Mouse (Mus musculus): Measurements from ENCODE around the gene Tnfrsf14.

Tnfrsf14 gene

DNA sequence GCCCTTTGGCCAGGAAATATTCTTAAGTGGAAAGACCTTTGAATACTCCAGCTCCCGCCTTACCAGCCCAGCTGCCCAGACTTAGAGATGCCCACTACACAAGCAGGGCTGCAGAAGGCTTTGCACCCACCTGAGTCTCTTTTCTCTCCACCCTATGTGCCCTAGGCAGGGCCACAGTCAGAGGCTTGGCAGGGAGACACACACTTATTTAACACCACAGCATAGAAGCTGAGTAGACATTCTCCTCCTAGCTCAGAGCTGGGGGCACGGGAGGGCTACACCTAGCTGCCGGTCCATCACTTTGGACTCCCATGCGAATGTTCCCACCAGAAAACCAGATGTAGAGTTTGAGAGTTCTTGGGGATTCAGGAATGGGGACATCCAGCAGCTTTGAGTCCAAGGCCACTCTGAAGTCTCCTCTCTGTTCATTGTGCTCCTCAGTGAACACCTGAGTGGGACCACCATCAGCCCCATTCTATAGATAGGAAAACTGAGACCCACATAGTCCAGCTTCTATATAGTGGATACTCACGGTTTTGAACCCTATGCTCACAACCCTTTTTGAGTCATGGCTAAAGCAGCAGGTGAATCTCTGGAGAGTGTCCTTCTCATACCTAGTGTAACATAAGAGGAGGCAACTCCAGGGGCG, 20.7 kb upstream of the Tnfrsf14 start:
- no peak for DNase-seq (ENCODE audit: low read depth, low spot score)

DNA sequence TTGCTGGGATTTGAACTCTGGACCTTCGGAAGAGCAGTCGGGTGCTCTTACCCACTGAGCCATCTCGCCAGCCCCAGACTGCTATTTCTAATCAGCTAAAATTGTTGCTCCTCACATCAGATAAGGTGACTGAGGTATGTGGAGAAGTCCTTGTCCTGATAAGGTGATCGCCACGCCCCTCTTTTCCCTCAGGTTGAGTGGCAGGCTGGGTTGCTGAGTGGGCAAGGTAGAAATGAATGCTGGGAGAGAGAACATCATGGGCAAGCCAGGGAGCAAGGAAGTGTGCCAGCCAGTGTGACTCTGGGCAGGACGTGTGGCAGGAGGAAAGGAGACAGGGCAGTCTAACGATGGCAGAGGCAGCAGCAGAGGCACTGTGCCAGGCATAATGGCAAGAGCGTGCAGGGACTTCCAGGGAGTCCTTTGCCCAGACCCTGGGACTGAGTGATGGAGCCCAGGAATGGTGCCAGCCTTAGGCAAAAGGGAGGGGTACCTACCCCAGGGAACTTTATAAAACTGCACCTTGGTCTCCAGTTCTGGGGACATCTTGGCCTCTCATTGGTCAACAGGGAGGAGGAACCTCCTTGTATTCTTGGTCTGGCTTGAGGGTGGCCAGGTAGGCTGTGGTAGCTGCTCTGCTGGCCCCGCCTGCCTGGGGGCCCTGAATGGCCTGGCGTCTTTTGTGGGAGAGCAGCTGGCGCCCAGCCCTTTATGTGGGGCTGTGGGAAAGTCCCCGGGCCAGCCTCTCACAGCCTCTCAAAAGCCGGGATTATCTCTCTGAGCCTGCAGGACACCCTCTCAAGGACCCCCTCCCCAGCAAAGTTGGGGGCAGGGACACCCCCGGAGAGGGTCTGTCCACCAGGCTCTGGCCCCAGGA, 19.9 kb upstream of the Tnfrsf14 start:
- DNase-seq (ENCODE audit: low read depth, low spot score): no peak

DNA sequence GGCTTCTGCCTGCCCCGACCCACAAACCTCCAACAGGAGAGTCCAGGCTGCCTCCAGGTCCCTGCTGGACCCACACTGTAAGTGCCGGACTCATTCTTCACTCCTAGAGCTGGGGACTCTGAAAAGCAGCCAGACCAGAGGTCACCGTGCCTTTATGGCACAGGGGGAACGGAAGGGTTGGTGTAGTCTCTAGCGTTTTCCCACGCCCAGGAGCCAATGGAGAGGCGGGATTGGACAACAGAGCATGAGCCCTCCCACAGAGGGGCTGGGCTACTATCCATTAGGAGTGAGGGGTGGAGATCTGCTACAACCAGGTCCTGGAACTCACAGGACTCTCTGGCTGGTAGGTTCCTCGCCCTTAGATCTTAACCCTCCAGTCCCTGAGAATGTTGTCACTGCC, 18.0 kb upstream of the Tnfrsf14 start:
- no peak for DNase-seq (ENCODE audit: low read depth, low spot score)

DNA sequence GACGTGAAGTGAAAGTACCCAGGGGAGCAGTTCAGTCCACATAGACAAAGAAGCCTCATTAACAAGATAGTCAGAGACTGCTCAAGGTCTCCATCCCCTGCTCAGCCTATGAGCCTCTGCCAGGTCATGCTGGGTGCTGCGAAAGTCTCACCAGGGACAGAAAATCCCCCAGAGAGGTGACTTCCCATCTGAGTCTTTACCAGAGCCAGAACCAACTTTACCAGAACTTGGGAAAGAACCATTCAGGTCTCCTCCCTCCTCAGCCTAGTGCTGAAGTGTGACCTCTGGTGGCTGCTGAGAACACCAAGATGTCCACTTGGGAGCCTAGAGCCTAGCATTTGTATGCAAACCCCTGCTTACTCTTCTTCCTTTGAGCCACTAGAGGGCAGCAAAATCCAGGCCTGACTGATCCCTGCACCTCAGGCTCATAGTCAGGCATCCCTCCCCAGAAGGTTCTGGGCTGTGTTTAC, 15.8 kb upstream of the Tnfrsf14 start:
- peak; percentile 93 for DNase-seq (ENCODE audit: low read depth, low spot score)

DNA sequence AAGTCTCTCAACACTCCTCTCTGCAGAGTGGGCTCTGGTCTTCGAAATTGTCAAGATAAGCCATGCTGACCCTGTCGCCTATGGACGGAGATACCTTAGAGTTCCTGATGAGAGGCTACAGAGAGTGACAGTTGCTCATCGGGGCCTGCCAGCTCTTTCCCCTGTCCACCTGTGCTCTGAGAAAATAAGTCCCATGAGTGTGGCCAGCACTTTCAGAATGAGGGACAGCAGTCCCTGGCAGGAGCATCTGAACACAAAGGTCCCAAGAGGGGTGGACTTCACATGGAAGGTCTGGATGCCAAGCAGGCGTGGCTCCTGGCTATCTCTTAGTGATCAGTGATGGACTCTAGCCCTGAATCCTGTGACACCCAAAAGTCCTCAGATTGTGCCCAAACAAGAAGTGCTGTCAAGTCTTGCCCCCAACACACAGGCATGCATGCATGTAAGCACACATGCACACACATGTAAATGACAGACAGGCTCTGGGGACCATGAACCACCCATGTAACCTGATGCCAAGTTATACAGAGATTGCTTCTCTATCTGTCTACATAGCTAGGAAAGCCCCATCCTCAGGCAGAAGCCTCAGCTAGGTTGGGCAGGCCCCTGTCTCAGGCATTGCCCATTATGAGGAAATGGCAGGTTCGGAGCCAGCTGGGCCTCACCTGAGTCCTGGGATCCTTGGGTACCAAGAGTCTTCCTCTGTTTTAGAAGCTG, 15.1 kb upstream of the Tnfrsf14 start:
- DNase-seq (ENCODE audit: low read depth, low spot score): no peak

DNA sequence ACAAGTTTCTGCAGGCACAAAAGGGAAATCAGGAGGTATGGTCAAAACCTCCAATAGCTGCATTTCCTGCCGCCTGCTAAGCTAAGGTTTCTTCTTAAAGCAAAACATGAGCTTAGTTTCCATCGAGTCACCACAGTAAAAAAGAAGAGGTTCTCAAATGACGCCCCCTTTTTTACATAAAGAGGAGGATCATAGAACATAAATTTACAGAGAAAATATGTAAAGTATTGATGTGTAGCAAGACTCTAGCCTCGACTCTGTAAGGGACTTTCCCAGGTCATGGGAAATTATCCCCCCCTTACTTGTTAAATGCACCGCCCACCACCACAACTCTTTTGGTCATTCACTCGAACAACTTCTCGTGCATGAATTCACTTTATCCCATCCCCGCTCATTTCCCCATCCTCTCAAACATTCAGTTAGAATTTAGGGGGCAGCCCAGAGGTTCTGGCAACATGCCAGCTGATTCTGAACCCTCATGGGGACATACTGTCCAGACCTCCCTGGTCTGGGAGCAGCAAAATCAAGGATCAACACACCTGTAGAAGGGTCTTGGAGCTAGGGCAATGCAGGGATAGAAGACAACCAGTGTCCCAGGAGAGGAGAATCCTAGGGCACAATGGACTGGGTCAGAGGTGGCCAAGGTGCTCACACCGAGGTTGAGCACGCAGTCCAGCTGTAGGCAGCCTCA, 14.4 kb upstream of the Tnfrsf14 start:
- peak; percentile 83 for DNase-seq (ENCODE audit: low read depth, low spot score)

DNA sequence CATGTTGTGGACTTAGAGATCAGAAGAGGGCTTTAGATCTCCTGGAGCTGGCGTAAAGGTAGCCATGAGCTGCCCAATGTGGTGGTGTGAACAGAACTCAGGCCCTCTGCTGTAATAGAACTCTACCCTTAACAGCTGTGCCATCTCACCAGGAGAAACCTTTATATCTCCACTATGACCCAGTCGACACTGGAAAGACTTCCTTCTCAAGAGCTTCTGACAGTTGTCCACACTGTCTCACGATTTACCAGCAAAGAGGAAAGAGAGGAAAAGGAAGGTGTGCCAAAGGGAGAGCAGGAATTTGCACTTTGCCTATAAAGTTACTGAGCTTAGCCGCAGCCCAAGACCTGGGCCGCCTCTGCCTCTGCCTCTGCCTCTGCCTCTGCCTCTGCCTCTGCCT, 13.5 kb upstream of the Tnfrsf14 start:
- DNase-seq (ENCODE audit: low read depth, low spot score): peak; percentile 67

DNA sequence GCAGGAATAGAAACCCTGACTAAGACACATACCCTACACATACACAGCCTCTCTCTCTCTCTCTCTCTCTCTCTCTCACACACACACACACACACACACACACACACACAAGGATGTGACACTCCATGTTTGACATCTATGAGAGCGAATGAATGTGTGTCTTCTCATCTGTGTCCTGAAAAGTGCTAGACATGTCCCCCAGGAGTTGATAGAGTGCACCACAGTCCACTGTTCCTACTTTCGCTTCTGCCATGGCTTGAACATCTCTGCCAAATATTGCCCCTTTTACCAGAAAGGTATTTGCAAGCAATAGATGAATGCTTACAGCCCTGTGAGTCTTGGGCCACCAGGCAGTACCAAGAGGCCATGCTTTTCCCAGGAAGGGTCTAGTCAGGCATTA, 11.8 kb upstream of the Tnfrsf14 start:
- peak; percentile 47 for DNase-seq (ENCODE audit: low read depth, low spot score)

DNA sequence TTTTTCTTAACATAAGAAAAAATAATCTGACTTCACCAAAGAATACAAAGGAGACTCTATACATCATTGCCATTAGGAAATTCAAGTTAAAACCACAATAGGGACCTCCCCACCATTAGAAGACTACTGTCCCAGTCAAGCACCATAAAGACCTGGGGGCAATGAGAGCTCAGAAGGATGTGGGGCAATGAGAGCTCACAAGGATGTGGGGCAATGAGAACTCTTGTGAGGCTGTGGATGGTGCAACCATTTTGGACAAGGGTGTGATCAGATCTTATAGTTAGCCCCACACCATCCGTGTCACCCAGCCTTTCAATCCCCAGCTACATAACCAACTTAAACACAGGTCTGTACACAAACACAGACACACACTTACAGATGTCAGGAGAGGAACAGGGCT, 9.4 kb upstream of the Tnfrsf14 start:
- DNase-seq (ENCODE audit: low read depth, low spot score): no peak

DNA sequence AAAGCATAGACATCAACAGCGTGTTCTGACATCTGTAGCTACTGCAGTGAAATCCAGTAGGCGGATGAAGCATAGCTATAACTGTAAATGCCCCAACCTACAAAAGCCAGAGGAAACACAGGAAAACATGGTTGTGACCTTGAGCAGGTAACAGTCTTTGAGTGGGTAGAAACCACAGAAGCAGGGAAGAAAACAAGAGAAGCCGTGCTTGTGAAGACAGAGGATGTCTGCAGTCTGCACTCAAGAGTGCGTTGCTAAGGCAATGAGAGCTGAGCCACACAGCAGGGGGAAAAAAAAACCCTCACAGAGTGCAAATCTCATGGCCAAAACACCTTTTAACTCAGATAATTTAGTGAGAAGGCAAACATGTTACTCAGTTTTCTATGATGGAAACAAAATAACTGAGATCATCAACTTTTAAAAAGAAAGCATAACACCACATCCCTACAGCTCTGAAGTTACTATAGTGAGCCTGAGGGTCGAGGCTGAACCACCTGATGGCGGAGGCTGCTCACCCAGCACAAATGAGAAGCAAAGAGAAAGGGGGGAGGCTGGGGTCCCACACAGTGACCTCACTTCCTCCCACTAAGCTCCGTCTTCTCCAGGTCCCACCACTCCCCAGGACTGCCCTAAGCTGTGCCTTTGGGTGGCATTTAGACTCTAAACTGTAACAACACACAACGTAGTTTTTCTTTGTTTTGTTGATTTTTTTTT, 8.3 kb upstream of the Tnfrsf14 start:
- DNase-seq (ENCODE audit: low read depth, low spot score): no peak

DNA sequence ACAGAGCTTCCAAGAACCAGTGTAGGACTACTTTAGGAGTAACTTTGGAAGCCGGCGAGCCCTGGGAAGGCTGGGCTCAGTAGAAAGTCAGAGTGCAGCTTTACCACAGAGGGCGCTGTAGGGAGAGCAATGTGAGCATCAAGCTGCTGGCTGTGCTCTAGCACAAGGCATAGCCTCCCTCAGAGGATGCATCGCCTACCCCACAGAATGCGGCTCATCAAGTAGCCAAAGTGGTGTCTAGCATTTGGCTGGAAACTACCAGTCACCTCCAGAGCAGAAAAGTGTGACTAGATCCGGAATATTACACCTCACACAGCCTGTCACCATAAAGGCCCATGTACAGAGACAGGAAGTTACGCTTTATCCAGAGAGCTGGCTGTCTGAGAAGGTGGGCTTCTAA, 7.4 kb upstream of the Tnfrsf14 start:
- DNase-seq (ENCODE audit: low read depth, low spot score): peak; percentile 34

DNA sequence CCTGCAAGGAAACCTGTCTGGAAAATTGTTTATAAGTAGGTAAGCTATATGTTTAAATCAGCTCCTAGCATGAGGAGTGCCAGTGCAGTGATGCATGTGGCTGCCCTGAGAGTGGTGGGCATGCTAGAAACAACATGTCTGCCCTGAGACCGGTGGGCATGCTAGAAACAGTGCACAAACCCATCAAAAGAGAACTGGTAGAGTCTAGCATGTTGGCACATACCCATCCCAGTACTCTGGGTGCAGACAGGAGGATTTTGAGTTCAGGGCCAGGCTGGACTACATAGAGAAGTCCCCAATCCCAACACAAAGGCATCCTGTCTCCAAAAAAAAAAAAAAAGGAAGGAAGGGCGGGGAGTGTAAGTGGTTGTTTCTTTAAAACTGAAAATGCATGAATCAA, 6.4 kb upstream of the Tnfrsf14 start:
- no peak for DNase-seq (ENCODE audit: low read depth, low spot score)

DNA sequence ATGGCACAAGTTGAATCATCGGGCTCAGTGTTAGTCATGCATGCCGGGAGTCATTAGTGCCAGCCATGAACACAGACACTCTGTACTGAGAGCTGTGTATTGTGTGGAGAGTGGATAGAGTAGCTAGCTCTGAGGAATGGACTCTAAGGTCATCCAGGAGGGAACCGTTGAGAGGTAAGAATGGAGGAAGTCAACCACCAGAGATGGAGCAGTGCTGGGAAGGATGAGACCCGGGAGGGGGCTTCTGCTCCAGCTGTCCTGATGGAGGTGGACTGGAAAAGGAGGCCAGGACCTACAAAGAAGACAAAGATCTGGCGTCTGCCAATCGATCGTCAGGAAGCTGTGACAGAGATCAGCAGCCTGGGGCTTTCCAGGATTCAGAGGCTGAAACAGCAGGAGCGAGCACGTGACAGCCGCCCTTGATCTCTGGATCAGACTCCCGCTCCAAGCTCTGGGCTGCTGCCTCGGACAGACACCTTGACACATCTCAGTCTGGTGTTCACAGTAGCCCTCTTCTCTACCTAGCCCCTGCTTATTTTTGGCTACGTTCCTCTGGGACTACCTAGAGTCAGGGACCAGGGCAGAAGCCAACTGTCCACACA, 5.0 kb upstream of the Tnfrsf14 start:
- DNase-seq (ENCODE audit: low read depth, low spot score): no peak

DNA sequence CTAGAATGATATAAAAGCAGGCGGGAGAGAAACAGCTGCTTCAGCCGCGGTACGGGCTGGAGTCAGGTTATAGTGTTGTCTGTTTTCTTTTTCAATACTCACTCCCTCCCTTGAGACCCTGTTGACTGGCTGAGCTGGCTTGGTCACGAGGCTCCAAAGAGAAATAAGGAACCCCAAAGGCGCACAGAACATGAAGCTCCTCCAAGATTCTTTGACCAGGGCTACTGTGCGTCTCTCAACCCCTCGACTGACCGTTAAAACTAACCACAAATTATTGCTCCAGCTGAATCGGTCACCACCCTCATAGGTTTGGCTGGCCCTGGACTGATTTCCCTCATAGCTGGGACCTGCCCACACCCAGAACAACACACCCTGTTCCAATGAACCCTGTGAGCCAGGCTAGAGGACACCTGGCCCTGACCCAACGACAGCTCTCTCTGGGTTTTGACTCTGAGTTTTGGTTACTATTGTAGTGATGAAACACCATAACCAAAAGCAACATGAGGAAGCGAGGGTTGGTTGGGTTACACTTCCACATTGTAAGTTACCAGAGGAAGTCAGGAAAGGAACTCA, 811 bp upstream of the Tnfrsf14 start:
- DNase-seq (ENCODE audit: low read depth, low spot score): peak; percentile 84

DNA sequence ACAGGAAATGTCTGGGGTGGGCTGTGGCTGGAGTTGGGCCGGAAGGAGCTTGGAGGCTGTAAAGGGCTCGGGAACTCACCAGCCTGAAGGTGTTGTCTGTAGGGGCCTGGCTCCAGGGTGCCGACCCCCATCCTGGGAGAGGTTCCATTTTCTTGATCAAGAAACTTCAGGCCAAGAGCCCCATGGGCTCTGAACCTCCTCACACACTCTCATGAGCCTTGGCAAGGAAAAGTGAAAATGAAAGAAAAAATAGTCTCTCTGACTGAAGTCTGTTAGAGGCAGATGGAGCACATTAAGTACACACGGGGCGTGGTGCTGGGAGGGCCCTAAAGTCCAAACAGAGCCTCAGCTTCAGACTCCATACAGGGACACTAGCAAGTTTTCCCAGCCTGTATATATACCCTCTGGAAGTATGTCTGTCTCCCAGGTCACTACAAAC, 445 bp downstream of the Tnfrsf14 start:
- peak; percentile 84 for DNase-seq (ENCODE audit: low read depth, low spot score)

DNA sequence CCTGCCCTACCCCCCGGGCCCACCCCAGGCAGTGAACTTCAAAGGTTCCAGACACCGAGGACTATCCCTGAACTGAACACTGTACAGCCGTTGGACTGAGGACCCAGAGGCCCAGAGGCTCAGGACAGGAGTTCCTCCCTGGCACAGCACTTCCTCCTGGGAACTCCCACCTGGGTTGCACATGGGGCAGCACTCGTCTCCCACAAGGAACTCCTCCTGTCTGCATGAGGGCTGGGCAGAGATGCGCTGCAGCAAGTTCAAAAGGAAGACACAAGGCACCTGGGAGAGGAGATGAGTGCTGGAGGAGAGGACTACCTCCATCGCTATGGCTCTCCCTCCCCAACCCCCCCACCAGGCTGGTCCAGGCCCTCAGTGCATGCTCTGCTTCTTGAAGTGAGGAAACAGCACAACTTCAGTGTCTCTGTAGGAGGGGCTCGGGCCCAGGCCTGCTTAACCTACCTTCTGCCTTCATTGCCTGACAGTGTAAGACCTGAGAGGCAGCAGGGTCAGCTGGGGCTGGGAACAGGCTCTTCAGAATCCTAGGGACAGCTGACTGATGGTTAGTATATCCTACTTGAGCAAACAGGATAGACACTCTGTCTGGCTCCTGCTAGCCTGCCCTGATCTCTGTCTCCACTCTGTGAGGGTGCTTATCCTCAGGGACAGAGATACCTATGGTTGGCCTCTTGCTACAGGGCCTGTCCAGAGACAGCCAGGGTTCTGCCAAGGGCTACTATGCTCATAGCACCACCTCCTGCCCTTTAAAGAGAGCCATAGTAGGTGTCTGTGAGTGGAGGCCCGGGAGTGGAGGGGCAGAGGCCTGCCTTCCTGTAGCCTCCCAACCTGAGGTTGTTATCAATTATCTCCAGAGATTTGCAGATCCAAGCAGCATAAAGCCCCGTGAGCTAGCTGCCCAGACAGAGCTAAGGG, 1.1 kb downstream of the Tnfrsf14 start:
- peak; percentile 67 for DNase-seq (ENCODE audit: low read depth, low spot score)

DNA sequence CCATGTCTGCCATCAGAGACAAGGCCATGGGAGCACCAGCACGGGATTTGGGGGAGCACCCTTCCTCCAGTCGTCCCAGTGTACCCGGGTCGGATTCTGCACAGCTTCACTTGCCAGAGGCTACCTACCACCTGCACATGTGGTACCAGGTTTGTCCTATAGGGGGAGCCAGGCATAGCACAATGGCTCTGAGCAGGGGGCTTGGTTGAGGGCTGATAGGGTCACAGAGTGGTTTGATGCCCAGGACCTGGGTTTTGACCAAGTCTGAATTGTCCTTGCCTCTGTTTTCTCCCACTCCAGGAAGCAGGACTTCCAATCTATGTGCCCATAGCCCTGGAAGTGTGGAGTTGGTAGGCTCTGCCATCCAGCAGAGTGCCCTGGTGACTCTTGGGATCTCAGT, 3.0 kb downstream of the Tnfrsf14 start:
- DNase-seq (ENCODE audit: low read depth, low spot score): peak; percentile 68

DNA sequence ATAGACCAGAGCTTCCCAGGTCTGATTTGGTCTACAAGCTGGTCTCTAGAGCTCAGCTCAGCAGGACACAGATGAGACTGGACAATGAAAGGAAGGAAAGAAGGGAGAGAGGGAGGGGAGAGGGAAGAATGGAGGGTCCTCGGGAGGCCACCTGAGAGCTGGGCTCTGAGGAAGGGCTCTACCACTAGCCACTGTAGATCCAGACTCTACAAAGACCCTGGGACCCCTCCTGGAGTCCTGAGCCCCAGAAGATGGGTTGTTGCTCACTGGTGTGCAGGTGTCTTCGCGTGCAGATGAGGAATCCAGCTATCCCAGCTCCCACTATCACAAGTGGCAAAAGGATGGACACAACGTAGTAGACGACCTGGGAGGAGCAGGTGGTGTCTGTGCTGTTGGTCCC, 5.4 kb downstream of the Tnfrsf14 start:
- no peak for DNase-seq (ENCODE audit: low read depth, low spot score)

DNA sequence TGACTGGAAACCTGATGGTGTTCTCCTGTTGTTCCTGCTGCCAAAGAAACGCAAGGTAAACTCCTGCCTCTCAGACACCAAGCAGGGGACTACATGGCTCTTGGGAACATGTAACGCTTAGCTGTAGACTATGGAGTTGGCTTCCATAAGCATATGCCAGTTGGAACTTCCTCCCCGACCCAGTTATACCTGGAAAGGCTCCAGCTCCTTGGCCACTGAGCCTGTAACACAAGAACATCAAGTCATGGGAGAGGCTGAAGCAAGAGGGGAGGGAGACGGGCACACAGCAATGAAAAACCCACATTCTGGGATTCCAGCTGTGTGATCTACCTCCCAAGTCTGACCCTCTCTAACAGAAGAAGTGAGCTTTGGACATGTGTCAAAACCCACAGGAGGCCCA, 6.1 kb downstream of the Tnfrsf14 start:
- DNase-seq (ENCODE audit: low read depth, low spot score): no peak
